Mouse (Mus musculus) embryonic facial prominence, embryonic 13.5 days (tissue): ENCODE results near the gene Mcf2l. TPM values are rescaled to one million over a fixed set of nuclear protein-coding genes. Genes with fewer than 3 reads are reported as not detected.
A peak's percentile ranks its signal among the peaks of the same experiment; 100 is the strongest.

Experiments
- ATAC-seq: fragments of 200-750 bp; cut with Nextera tagmentation; 2 replicates; pipeline ENCODE4 v1.8.0; 2017; ENCODE audit warnings: low read depth; ENCODE audit not compliant: insufficient number of reproducible peaks, insufficient read depth, low FRiP score, low TSS enrichment
- H3K27ac ChIP-seq: fragments of 300-500 bp; sonication (generic); 2 replicates; pipeline ENCODE4 v1.5.1; 2015; ENCODE audit warnings: moderate library complexity, mild to moderate bottlenecking, inconsistent platforms
- H3K27me3 ChIP-seq: fragments of 300-500 bp; sonication (generic); 2 replicates; pipeline ENCODE4 v1.6.1; 2015; ENCODE audit warnings: mild to moderate bottlenecking, inconsistent platforms
- H3K36me3 ChIP-seq: fragments of 300-500 bp; sonication (generic); 2 replicates; pipeline ENCODE4 v1.6.1; 2015; ENCODE audit warnings: mild to moderate bottlenecking, inconsistent platforms
- H3K4me1 ChIP-seq: fragments of 300-500 bp; sonication (generic); 2 replicates; pipeline ENCODE4 v1.6.1; 2015; ENCODE audit warnings: inconsistent platforms
- H3K4me2 ChIP-seq: fragments of 300-500 bp; sonication (generic); 2 replicates; pipeline ENCODE4 v1.6.1; 2015; ENCODE audit warnings: moderate library complexity, mild to moderate bottlenecking, inconsistent platforms
- H3K4me3 ChIP-seq: fragments of 300-500 bp; sonication (generic); 2 replicates; pipeline ENCODE4 v1.5.1; 2015; ENCODE audit warnings: mild to moderate bottlenecking, inconsistent platforms
- H3K9ac ChIP-seq: fragments of 300-500 bp; sonication (generic); 2 replicates; pipeline ENCODE4 v1.6.1; 2015; ENCODE audit warnings: mild to moderate bottlenecking, inconsistent platforms
- H3K9me3 ChIP-seq: fragments of 300-500 bp; sonication (generic); 2 replicates; pipeline ENCODE4 v1.6.1; 2016; ENCODE audit warnings: inconsistent platforms
- WGBS: fragments of 180-500 bp; shearing (Covaris S2); methylation state at CpG from one replicate; pipeline ENCODE4 v1.1.7; 2015; ENCODE audit warnings: mixed read lengths; 5-methylcytosine and 5-hydroxymethylcytosine counted together
- polyA plus RNA-seq: library from polyadenylated mRNA; unstranded; fragments of >200 nt; fragmentation: Nextera tagmentation; extraction: Ambion mirVana; gene quantifications from 2 replicates; pipeline ENCODE4 v1.2.1, GENCODE M21; 2015

Gene Mcf2l
- polyA plus RNA-seq, 1 experiment from 2014 or later = 13.1 TPM

DNA sequence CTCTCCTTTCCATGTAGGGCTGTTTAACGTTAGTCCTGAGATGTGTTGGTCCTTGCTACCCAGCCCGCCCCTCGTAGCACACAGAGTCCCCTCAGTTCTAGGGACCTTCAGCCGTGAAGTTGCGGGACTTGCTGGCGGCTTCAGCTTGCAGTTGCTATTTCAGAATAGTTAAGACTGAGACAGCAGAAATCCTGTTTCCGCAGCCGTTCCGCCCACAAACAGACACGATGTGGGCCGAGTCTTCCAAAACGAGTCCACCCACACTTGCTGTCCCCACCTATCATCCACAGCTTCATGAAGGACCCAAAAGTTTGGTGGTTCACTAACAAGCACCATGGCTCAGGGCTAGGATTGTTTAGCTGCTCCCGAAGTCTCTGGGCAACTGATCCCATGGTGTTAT lies 111.7 kb downstream of the Mcf2l start:
- 87% methylated on average over 13 of the region's 13 CpGs for WGBS
- ATAC-seq = no peak
- Histone ChIP-seq H3K27me3 (no peaks in the 10 kb centered on the region), H3K9ac (no peak overlapping the region), H3K4me1 (no peaks in the 10 kb centered on the region), H3K4me3 (no peak overlapping the region), H3K9me3 (no peaks in the 10 kb centered on the region), H3K36me3 (peaks cover 16% of the 10 kb centered on the region; the same call in 1 of the 2 replicates), H3K27ac (no peak overlapping the region), H3K4me2 (no peak overlapping the region)

DNA sequence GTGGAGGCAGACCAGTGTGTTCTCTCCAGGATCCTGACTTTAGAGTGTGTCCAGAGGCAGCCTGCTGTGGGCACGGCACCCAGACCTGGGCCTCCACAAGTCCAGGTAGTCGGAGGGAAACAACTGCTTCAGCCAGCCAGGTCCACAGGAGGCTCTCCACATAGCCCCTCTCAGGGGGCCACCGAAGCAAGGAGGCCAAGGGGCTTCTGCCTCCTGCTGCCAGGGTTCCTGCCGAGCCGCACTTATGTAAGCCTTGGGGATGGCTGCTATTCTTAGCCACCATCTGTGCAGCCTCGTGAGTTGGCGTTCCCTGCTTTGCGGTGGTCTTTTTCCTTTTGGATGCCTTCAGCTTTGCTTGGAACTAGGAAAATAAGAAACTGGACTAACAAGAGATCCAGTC lies 114.0 kb downstream of the Mcf2l start:
- Histone ChIP-seq H3K9ac (no peak overlapping the region), H3K27ac (no peak overlapping the region), H3K4me1 (no peaks in the 10 kb centered on the region), H3K36me3 (peaks cover 10% of the 10 kb centered on the region; the same call in 1 of the 2 replicates), H3K9me3 (no peaks in the 10 kb centered on the region), H3K4me3 (no peak overlapping the region), H3K4me2 (no peak overlapping the region), H3K27me3 (no peaks in the 10 kb centered on the region)
- no peak for ATAC-seq
- WGBS = 79% methylated on average over 8 of the region's 8 CpGs

DNA sequence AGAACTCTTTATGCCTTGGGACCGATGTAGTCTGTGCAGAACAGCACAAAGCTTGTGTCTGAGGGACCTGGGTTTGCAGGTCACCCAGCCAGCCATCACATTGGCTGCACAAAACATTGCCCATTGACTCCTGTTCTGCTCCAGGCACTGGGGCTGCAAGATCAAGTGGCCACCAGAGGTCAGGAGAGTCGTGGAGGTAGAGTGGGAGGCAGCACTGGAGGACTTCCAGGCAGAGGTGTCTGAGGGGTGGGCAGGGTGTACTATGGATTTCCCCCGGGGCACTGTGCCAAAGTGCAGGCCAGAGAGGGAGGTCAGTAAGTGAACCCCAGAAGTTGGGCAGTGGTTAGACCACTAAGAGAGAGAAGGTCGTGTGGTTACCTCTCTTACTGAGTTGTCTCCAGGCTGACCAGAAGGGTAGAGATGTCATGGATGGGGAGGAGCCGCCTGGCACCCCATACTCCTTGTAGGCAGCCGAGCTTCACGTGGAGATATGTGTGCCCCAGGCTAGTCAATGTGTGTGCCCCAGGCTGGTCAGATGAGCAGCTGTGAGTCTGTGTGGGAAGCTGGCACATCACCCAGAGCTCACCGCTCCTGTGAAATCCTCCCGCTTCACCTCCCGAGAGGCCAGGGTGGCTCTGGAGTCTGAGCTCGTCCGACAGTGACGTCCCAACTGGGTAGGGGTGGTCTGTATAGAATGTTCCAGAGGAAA lies 115.3 kb downstream of the Mcf2l start:
- H3K4me3 ChIP-seq = no peak overlapping the region
- no peaks in the 10 kb centered on the region for H3K27me3 ChIP-seq
- no peaks in the 10 kb centered on the region for H3K4me1 ChIP-seq
- WGBS = 77% methylated on average over 13 of the region's 13 CpGs
- no peak overlapping the region for H3K9ac ChIP-seq
- peaks cover 14% of the 10 kb centered on the region for H3K36me3 ChIP-seq
- no peak for ATAC-seq
- H3K9me3 ChIP-seq = no peaks in the 10 kb centered on the region
- H3K4me2 ChIP-seq = no peak overlapping the region
- no peak overlapping the region for H3K27ac ChIP-seq

DNA sequence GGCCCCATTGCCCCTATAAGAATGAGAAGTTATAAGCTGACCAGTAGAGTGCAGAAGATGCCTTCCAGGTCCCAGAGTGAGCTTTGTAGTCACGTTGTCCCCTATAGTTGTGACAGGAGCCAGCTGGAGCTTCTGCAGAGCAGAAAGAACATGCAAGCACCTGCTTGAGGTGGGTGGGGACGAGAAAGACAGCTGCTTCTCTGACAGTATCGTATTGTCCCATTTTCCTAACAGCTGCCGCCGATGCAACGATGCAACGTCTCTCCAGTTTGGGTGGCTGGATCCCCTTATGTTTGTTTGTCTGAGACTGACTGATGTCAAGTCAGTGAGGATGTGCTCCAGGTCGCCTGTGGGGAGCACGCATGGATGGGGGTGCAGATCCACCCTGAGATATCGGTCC lies 117.8 kb downstream of the Mcf2l start:
- Histone ChIP-seq H3K27ac (no peak overlapping the region), H3K4me2 (no peak overlapping the region), H3K36me3 (peaks cover 6% of the 10 kb centered on the region; the same call in 1 of the 2 replicates), H3K9me3 (no peaks in the 10 kb centered on the region), H3K4me1 (peaks cover 16% of the 10 kb centered on the region), H3K9ac (no peak overlapping the region), H3K4me3 (no peak overlapping the region), H3K27me3 (no peaks in the 10 kb centered on the region)
- WGBS = 81% methylated on average over 10 of the region's 10 CpGs
- no peak for ATAC-seq

DNA sequence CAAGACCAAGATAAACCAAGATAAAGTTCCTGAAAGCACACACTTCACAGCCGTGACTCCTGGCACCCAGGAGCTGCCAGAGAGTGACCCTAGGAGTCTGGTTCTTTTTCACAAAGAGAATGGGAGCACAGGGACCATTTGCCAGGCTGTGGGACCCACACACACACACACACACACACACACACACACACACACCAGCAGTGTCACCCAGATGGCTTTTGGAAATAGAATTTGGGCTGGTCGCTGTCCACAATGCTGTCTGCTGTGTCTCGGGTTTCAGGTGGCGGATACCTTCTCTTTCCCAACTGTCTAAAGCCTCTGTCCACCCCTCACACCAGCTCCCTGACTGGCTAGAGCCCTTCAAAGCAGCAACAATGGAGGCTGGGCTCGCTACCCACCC lies 120.9 kb downstream of the Mcf2l start:
- H3K9ac ChIP-seq = no peak overlapping the region
- ATAC-seq = no peak

DNA sequence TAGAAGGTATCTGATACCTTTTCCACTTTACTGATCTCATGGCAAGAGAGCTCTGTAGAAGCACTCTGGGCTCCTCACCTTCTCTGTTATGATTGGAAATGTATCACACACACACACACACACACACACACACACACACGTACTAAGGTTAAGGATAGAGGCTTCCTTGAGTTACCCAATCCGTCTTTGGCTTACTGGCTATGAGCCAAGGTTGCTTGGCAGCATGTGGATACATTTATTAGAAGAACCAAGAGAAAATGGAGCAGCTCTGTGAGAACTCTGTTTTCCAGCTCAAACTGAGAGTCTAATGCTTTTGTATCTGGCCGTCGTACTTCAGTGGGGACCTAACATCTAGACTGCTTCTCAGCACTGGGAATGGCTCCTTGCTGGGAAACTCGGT lies 121.9 kb downstream of the Mcf2l start:
- Histone ChIP-seq H3K4me3 (no peak overlapping the region), H3K4me2 (no peak overlapping the region), H3K4me1 (peaks cover 30% of the 10 kb centered on the region), H3K9ac (no peak overlapping the region), H3K27ac (peak overlapping the region; percentile 67), H3K36me3 (peaks cover 20% of the 10 kb centered on the region), H3K27me3 (no peaks in the 10 kb centered on the region), H3K9me3 (no peaks in the 10 kb centered on the region)
- no peak for ATAC-seq
- WGBS = 47% methylated on average over 5 of the region's 5 CpGs

More for the DNA sequence above, 120.9 kb downstream of the Mcf2l start:
- Histone ChIP-seq H3K4me3 (no peak overlapping the region), H3K36me3 (peaks cover 15% of the 10 kb centered on the region), H3K9me3 (no peaks in the 10 kb centered on the region), H3K4me1 (peaks cover 30% of the 10 kb centered on the region), H3K4me2 (no peak overlapping the region), H3K27me3 (no peaks in the 10 kb centered on the region), H3K27ac (no peak overlapping the region)
- 81% methylated on average over 5 of the region's 5 CpGs for WGBS

DNA sequence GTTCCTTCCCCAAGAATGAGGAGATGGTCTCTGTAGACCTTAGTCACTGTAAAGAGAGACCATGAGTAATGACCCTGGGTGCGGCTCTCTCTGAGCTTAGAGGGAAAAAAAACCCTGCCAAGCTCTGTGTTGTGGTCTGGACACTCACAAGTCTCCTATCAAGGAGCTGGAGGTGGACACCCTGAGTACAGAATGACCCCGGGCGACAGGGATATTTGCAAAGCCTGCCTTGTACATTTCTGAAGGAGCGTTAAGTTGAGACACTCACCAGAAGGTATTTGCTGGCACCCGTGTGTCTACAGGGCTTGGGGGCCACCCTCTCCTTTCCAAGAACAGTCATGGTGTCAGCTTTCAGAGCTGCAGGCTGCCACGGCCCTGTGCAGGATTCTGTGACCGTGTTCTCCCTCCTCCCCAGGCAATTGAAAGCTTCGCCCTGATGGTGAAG lies 123.2 kb downstream of the Mcf2l start:
- Histone ChIP-seq H3K36me3 (peaks cover 34% of the 10 kb centered on the region), H3K9me3 (no peaks in the 10 kb centered on the region), H3K27me3 (no peaks in the 10 kb centered on the region), H3K4me1 (peaks cover 30% of the 10 kb centered on the region), H3K9ac (0 out of 2 replicates have a peak overlapping the region, but pooled peaks have one; percentile 40), H3K4me3 (no peak overlapping the region), H3K27ac (peak overlapping the region; percentile 67), H3K4me2 (no peak overlapping the region)
- WGBS = 26% methylated on average over 8 of the region's 8 CpGs
- no peak for ATAC-seq

DNA sequence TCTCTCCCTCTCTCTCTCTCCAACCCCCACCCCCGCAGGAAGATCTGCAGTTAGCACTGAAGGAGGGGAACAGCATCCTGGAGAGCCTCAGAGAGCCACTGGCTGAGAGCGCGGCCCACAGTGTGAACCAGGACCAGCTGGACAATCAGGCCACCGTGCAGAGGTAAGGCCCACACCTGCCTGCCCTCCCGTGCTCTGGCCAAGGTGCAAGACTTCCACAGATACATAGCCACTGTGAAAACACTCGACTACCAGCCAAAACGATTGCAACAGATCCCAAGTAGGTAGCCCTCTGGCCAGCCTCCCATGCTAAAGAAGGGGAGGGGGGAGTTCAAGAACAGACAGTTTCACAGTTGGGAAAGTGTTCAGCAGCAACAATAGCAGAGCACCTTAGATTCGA lies 124.7 kb downstream of the Mcf2l start:
- no peaks in the 10 kb centered on the region for H3K9me3 ChIP-seq
- ATAC-seq = no peak
- H3K4me3 ChIP-seq = no peak overlapping the region
- peaks cover 48% of the 10 kb centered on the region for H3K36me3 ChIP-seq
- peaks cover 30% of the 10 kb centered on the region for H3K4me1 ChIP-seq
- WGBS = 79% methylated on average over 7 of the region's 8 CpGs
- no peak overlapping the region for H3K4me2 ChIP-seq
- no peaks in the 10 kb centered on the region for H3K27me3 ChIP-seq
- no peak overlapping the region for H3K9ac ChIP-seq
- no peak overlapping the region for H3K27ac ChIP-seq

DNA sequence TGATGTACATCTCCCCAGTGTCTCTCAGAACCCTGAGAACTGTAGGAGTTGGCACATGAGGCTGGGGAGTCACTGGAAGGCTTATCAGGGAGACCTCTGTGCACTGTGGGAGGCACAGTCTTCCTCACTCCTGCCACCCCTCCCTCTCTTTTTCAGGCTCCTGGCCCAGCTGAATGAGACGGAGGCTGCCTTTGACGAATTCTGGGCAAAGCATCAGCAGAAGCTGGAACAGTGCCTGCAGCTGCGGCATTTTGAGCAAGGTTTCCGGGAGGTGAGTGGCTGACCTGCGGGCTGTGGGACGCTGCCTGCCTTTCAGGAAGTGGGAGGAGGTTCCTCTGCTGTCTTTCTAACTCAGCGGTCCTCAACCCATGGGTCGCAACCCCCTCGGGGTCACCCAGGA lies 126.2 kb downstream of the Mcf2l start:
- Histone ChIP-seq H3K27me3 (no peaks in the 10 kb centered on the region), H3K4me1 (peaks cover 30% of the 10 kb centered on the region)
- WGBS = 82% methylated on average over 9 of the region's 9 CpGs

DNA sequence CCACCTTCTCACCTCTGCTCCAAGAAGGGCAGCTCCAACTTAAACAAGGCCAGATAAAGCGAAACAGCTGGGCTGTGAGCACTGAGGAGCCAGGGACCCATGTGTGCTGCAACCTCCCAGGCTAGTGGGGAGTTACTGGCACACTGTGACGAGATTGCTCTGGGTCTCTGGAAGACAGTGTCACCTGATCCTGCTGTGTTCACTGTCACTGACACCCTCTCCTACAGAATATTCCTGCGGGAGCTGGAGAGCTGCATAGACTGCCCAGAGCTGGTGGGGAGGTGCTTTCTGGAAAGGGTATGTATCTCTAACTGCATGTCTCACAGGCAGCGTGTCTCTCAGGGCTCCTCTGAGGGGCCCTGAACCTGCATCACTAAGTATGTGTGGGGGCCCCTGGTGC lies 133.9 kb downstream of the Mcf2l start:
- ATAC-seq = no peak
- H3K9me3 ChIP-seq = 0 out of 2 replicates have a peak, but pooled peaks cover 8% of the 10 kb centered on the region
- H3K36me3 ChIP-seq = peaks cover 90% of the 10 kb centered on the region
- no peak overlapping the region for H3K4me3 ChIP-seq
- no peak overlapping the region for H3K27ac ChIP-seq
- no peaks in the 10 kb centered on the region for H3K4me1 ChIP-seq
- 56% methylated on average over 4 of the region's 4 CpGs for WGBS
- H3K4me2 ChIP-seq = no peak overlapping the region
- H3K27me3 ChIP-seq = no peaks in the 10 kb centered on the region
- H3K9ac ChIP-seq = no peak overlapping the region

More for the DNA sequence above, 126.2 kb downstream of the Mcf2l start:
- Histone ChIP-seq H3K9ac (no peak overlapping the region), H3K4me2 (no peak overlapping the region), H3K27ac (no peak overlapping the region), H3K36me3 (peaks cover 56% of the 10 kb centered on the region), H3K9me3 (no peaks in the 10 kb centered on the region), H3K4me3 (no peak overlapping the region)
- ATAC-seq = no peak

DNA sequence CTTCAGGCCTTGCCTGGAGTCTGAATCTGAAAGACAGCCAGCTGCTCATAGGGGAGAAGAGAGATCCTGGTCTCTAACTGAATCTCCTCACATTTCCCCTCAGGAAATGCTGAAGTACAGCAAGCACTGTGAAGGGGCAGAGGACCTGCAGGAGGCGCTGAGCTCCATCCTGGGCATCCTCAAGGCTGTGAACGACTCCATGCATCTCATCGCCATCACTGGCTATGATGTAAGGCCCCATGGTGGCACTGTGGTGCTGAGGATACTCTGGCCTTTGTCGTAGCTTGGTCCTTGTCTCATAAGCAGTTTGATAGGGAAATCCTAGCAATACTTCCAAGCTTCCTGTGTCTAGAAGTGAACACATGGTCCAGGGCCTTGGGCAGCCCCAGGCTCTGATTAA lies 136.7 kb downstream of the Mcf2l start:
- ATAC-seq = no peak
- peaks cover 90% of the 10 kb centered on the region for H3K36me3 ChIP-seq
- WGBS = 64% methylated on average over 4 of the region's 4 CpGs

DNA sequence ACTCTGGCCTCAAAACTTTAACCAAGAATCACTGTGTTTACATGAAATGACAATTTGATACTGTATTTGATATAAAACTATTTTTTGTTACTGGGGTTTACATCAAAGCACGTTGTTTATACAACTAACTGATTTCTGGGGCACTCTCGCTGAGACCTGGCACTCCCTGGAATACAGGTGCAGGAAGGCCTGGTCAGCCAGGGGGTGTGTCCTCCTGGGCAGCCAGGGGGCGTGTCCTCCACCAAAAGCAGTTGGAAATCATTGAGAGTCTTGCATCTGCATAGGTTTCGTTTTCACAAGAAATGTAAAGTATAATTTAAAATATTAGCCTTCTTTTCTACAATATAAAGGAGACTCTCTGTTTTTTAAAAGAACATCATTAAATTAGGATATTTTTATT lies 146.0 kb downstream of the Mcf2l start:
- H3K27ac ChIP-seq = no peak overlapping the region
- H3K9me3 ChIP-seq = no peaks in the 10 kb centered on the region
- ATAC-seq = no peak
- no peak overlapping the region for H3K9ac ChIP-seq
- no peaks in the 10 kb centered on the region for H3K27me3 ChIP-seq
- no peaks in the 10 kb centered on the region for H3K4me1 ChIP-seq
- WGBS = 56% methylated on average over 4 of the region's 4 CpGs
- no peak overlapping the region for H3K4me3 ChIP-seq
- H3K36me3 ChIP-seq = peaks cover 40% of the 10 kb centered on the region
- H3K4me2 ChIP-seq = no peak overlapping the region

More for the DNA sequence above, 136.7 kb downstream of the Mcf2l start:
- Histone ChIP-seq H3K27ac (no peak overlapping the region), H3K4me3 (no peak overlapping the region), H3K4me2 (no peak overlapping the region), H3K9me3 (0 out of 2 replicates have a peak, but pooled peaks cover 8% of the 10 kb centered on the region), H3K27me3 (no peaks in the 10 kb centered on the region), H3K9ac (no peak overlapping the region), H3K4me1 (no peaks in the 10 kb centered on the region)
